Mouse (Mus musculus) olfactory bulb, adult 2 months (tissue): Measurements from ENCODE around the gene Ano2. TPM values are rescaled to one million over a fixed set of nuclear protein-coding genes. Genes with fewer than 3 reads are reported as not detected.

Source experiments
- H3K27ac ChIP-seq: fragments of 200-500 bp; 2 replicates; pipeline ENCODE4 v1.5.1; 2012; ENCODE audit warnings: low read depth, low read length; ENCODE audit not compliant: insufficient read depth
- H3K4me1 ChIP-seq: fragments of 200-500 bp; 2 replicates; pipeline ENCODE4 v1.6.1; 2012; ENCODE audit warnings: low read length; ENCODE audit not compliant: control insufficient read depth, insufficient read depth
- H3K4me3 ChIP-seq: fragments of 200-500 bp; 2 replicates; pipeline ENCODE4 v1.5.1; 2012; ENCODE audit warnings: mild to moderate bottlenecking, low read depth, low read length, moderate library complexity; ENCODE audit not compliant: insufficient read depth
- CTCF ChIP-seq: fragments of 200-500 bp; IDR thresholded peaks from 2 replicates; pipeline ENCODE4 v1.5.1; 2012; ENCODE audit warnings: low read depth, mild to moderate bottlenecking, low read length, moderate library complexity; ENCODE audit not compliant: insufficient read depth
- POLR2A ChIP-seq: fragments of 200-500 bp; IDR thresholded peaks from 2 replicates; pipeline ENCODE4 v1.6.1; 2012; ENCODE audit warnings: mild to moderate bottlenecking, low read depth, low read length, moderate library complexity; ENCODE audit not compliant: insufficient read depth
- WGBS: fragments of 180-500 bp; shearing (Covaris S2); methylation state at CpG from one replicate; pipeline ENCODE4 v1.1.7; 2018; 5-methylcytosine and 5-hydroxymethylcytosine counted together
- polyA plus RNA-seq: library from polyadenylated mRNA; stranded (reverse); fragments of >200 nt; gene quantifications from 2 replicates; pipeline ENCODE4 v1.2.4, GENCODE M21; 2012; ENCODE audit warnings: low replicate concordance; ENCODE audit not compliant: missing spikeins, insufficient read depth, insufficient read length

Gene Ano2
- polyA plus RNA-seq, 1 experiment = not detected

- 99% methylated on average over 3 of the region's 3 CpGs for WGBS
These were observed 235.6 kb downstream of the Ano2 start for GRCm38 (mm10) chr6:125925861-125926260.

GRCm38 (mm10) chr6:125931926-125932325 is 241.7 kb downstream of the Ano2 start:
- 92% methylated on average over 7 of the region's 7 CpGs for WGBS
- TF ChIP-seq CTCF (no peak), POLR2A (no peak)
- peaks cover 3% of the 10 kb centered on the region; the same call in 1 of the 2 replicates for H3K4me1 ChIP-seq
- no peak overlapping the region for H3K4me3 ChIP-seq
- H3K27ac ChIP-seq = no peak overlapping the region

More at GRCm38 (mm10) chr6:125925861-125926260, 235.6 kb downstream of the Ano2 start:
- TF ChIP-seq CTCF = no peak
- TF ChIP-seq POLR2A = no peak
- Histone ChIP-seq H3K27ac (no peak overlapping the region), H3K4me3 (no peak overlapping the region), H3K4me1 (peaks cover 3% of the 10 kb centered on the region; the same call in 1 of the 2 replicates)

GRCm38 (mm10) chr6:125954965-125955364 is 264.7 kb downstream of the Ano2 start:
- Histone ChIP-seq H3K27ac (no peak overlapping the region), H3K4me3 (no peak overlapping the region), H3K4me1 (no peaks in the 10 kb centered on the region)
- TF ChIP-seq CTCF (peak; percentile 30; the same call in 1 of the 2 replicates), POLR2A (no peak)
- 19% methylated on average over 3 of the region's 3 CpGs for WGBS

- TF ChIP-seq POLR2A = no peak
- no peak for TF ChIP-seq CTCF
- Histone ChIP-seq H3K27ac (no peak overlapping the region), H3K4me3 (no peak overlapping the region)
These were observed 283.3 kb downstream of the Ano2 start for GRCm38 (mm10) chr6:125973551-125973950.

GRCm38 (mm10) chr6:125975788-125976465 is 285.7 kb downstream of the Ano2 start:
- TF ChIP-seq POLR2A (no peak), CTCF (no peak)
- 67% methylated on average over 15 of the region's 15 CpGs for WGBS
- no peak overlapping the region for H3K27ac ChIP-seq
- H3K4me3 ChIP-seq = no peak overlapping the region
- no peaks in the 10 kb centered on the region for H3K4me1 ChIP-seq

More at GRCm38 (mm10) chr6:125973551-125973950, 283.3 kb downstream of the Ano2 start:
- no peaks in the 10 kb centered on the region for H3K4me1 ChIP-seq

GRCm38 (mm10) chr6:125979601-125980000 is 289.4 kb downstream of the Ano2 start:
- 95% methylated on average over 5 of the region's 5 CpGs for WGBS
- H3K4me3 ChIP-seq = no peak overlapping the region
- H3K4me1 ChIP-seq = no peaks in the 10 kb centered on the region
- H3K27ac ChIP-seq = no peak overlapping the region
- TF ChIP-seq CTCF (no peak), POLR2A (no peak)

- TF ChIP-seq POLR2A = no peak
- no peak for TF ChIP-seq CTCF
These were observed 293.8 kb downstream of the Ano2 start for GRCm38 (mm10) chr6:125984050-125984449.

GRCm38 (mm10) chr6:125992731-125993130 is 302.5 kb downstream of the Ano2 start:
- TF ChIP-seq CTCF (no peak), POLR2A (no peak)
- 66% methylated on average over 6 of the region's 6 CpGs for whole genome bisulfite sequencing
- Histone ChIP-seq H3K4me3 (no peak overlapping the region), H3K4me1 (no peaks in the 10 kb centered on the region), H3K27ac (no peak overlapping the region)

More at GRCm38 (mm10) chr6:125984050-125984449, 293.8 kb downstream of the Ano2 start:
- Histone ChIP-seq H3K27ac (no peak overlapping the region), H3K4me1 (no peaks in the 10 kb centered on the region), H3K4me3 (no peak overlapping the region)
- WGBS = 61% methylated on average over 4 of the region's 4 CpGs

GRCm38 (mm10) chr6:126001797-126002196 is 311.6 kb downstream of the Ano2 start:
- TF ChIP-seq CTCF = no peak
- TF ChIP-seq POLR2A = no peak
- WGBS = 27% methylated on average over 2 of the region's 2 CpGs
- Histone ChIP-seq H3K4me1 (no peaks in the 10 kb centered on the region), H3K27ac (no peak overlapping the region), H3K4me3 (no peak overlapping the region)
